Mouse (Mus musculus) layer of hippocampus, postnatal 36 days (tissue): ENCODE results near the gene Etl4. TPM values are rescaled to one million over a fixed set of nuclear protein-coding genes. Genes with fewer than 3 reads are reported as not detected.

ENCODE experiments used
- DNase-seq, 2 experiments: peaks; one replicate each; pipeline ENCODE4 v3.0.0; 2022
- total RNA-seq, 2 experiments: library from RNA; stranded (reverse); gene quantifications; 2 replicates each; pipeline ENCODE4 v1.2.3; 2021

Gene Etl4
- total RNA-seq, 2 experiments from 2014 or later: 70.1 to 73.3 TPM

- no peak for DNase-seq
Measured at GRCm38 (mm10) chr2:20520636-20521595, 611.3 kb downstream of the Etl4 start.

GRCm38 (mm10) chr2:20521686-20522285 is 612.2 kb downstream of the Etl4 start:
- DNase-seq: no peak

GRCm38 (mm10) chr2:20523636-20524035 is 614.1 kb downstream of the Etl4 start:
- peak; percentile 24 to 34 for DNase-seq

GRCm38 (mm10) chr2:20525879-20526593 is 616.5 kb downstream of the Etl4 start:
- no peak for DNase-seq

GRCm38 (mm10) chr2:20526856-20527255 is 617.3 kb downstream of the Etl4 start:
- DNase-seq: no peak

GRCm38 (mm10) chr2:20532623-20533022 is 623.0 kb downstream of the Etl4 start:
- DNase-seq: no peak

- DNase-seq: no peak
Measured at GRCm38 (mm10) chr2:20537785-20538184, 628.2 kb downstream of the Etl4 start.

GRCm38 (mm10) chr2:20538871-20539270 is 629.3 kb downstream of the Etl4 start:
- DNase-seq: no peak

- no peak for DNase-seq
Measured at GRCm38 (mm10) chr2:20541261-20541660, 631.7 kb downstream of the Etl4 start.

- no peak for DNase-seq
Measured at GRCm38 (mm10) chr2:20542286-20542685, 632.7 kb downstream of the Etl4 start.

- no peak for DNase-seq
Measured at GRCm38 (mm10) chr2:20545624-20546023, 636.0 kb downstream of the Etl4 start.

- no peak for DNase-seq
Measured at GRCm38 (mm10) chr2:20546496-20547348, 637.1 kb downstream of the Etl4 start.

GRCm38 (mm10) chr2:20547349-20547677 is 637.7 kb downstream of the Etl4 start:
- no peak for DNase-seq

- no peak for DNase-seq
Measured at GRCm38 (mm10) chr2:20547686-20548624, 638.4 kb downstream of the Etl4 start.

GRCm38 (mm10) chr2:20549065-20549464 is 639.5 kb downstream of the Etl4 start:
- no peak for DNase-seq

- DNase-seq: no peak
Measured at GRCm38 (mm10) chr2:20549996-20550395, 640.4 kb downstream of the Etl4 start.

GRCm38 (mm10) chr2:20555706-20556105 is 646.1 kb downstream of the Etl4 start:
- DNase-seq: no peak

GRCm38 (mm10) chr2:20559083-20559482 is 649.5 kb downstream of the Etl4 start:
- DNase-seq: no peak

GRCm38 (mm10) chr2:20559723-20560122 is 650.1 kb downstream of the Etl4 start:
- DNase-seq: no peak

- DNase-seq: no peak
Measured at GRCm38 (mm10) chr2:20560581-20560980, 651.0 kb downstream of the Etl4 start.

- no peak for DNase-seq
Measured at GRCm38 (mm10) chr2:20563036-20563435, 653.5 kb downstream of the Etl4 start.
